Mouse (Mus musculus) limb, embryonic 12.5 days (tissue): ENCODE results near the gene Tuft1. TPM values are rescaled to one million over a fixed set of nuclear protein-coding genes. Genes with fewer than 3 reads are reported as not detected.
A peak's percentile ranks its signal among the peaks of the same experiment; 100 is the strongest.
"Not testable (repeated sequence)": the region's sequence is repeated elsewhere in the genome, so short reads cannot be mapped to it uniquely, and the experiment has no call there.

ENCODE experiments used
- ATAC-seq: fragments of 200-750 bp; cut with Nextera tagmentation; 2 replicates; pipeline ENCODE4 v1.8.0; 2017; ENCODE audit warnings: low read depth, moderate TSS enrichment; ENCODE audit not compliant: insufficient number of reproducible peaks, insufficient read depth, low FRiP score, low TSS enrichment
- H3K27ac ChIP-seq: fragments of 300-500 bp; sonication (generic); 2 replicates; pipeline ENCODE4 v1.5.1; 2016; ENCODE audit warnings: mild to moderate bottlenecking, moderate library complexity
- H3K27me3 ChIP-seq: fragments of 300-500 bp; sonication (generic); 2 replicates; pipeline ENCODE4 v1.6.1; 2016; ENCODE audit warnings: mild to moderate bottlenecking, moderate library complexity
- H3K36me3 ChIP-seq: fragments of 300-500 bp; sonication (generic); 2 replicates; pipeline ENCODE4 v1.6.1; 2016; ENCODE audit warnings: mild to moderate bottlenecking, moderate library complexity
- H3K4me1 ChIP-seq: fragments of 300-500 bp; sonication (generic); replicated peaks from 2 replicates; pipeline ENCODE4 v1.6.1; 2016
- H3K4me2 ChIP-seq: fragments of 300-500 bp; sonication (generic); 2 replicates; pipeline ENCODE4 v1.6.1; 2016; ENCODE audit warnings: mild to moderate bottlenecking, moderate library complexity
- H3K4me3 ChIP-seq: fragments of 300-500 bp; sonication (generic); replicated peaks from 2 replicates; pipeline ENCODE4 v1.5.1; 2016; ENCODE audit warnings: mild to moderate bottlenecking
- H3K9ac ChIP-seq: fragments of 300-500 bp; sonication (generic); replicated peaks from 2 replicates; pipeline ENCODE4 v1.6.1; 2016; ENCODE audit warnings: mild to moderate bottlenecking, moderate library complexity
- H3K9me3 ChIP-seq: fragments of 300-500 bp; sonication (generic); 2 replicates; pipeline ENCODE4 v1.6.1; 2016; ENCODE audit warnings: mild to moderate bottlenecking, moderate library complexity
- WGBS: fragments of 180-500 bp; shearing (Covaris S2); methylation state at CpG from one replicate; pipeline ENCODE4 v1.1.7; 2016; 5-methylcytosine and 5-hydroxymethylcytosine counted together
- polyA plus RNA-seq: library from polyadenylated mRNA; unstranded; fragments of >200 nt; fragmentation: Nextera tagmentation; extraction: Ambion mirVana; gene quantifications from 2 replicates; pipeline ENCODE4 v1.2.1, GENCODE M21; 2016

Tuft1 gene
- polyA plus RNA-seq, 1 experiment from 2014 or later: 4.3 TPM

GRCm38 (mm10) chr3:94688698-94689097, 30.0 kb upstream of the Tuft1 start:
- ATAC-seq, H3K9ac ChIP-seq: not testable (repeated sequence)
- whole genome bisulfite sequencing: 74% methylated on average over 3 of the region's 3 CpGs

GRCm38 (mm10) chr3:94685989-94686772, 27.5 kb upstream of the Tuft1 start:
- H3K4me1 ChIP-seq, H3K27me3 ChIP-seq, H3K9ac ChIP-seq, H3K9me3 ChIP-seq, H3K27ac ChIP-seq, H3K4me2 ChIP-seq, H3K36me3 ChIP-seq, ATAC-seq, H3K4me3 ChIP-seq: not testable (repeated sequence)
- WGBS: 89% methylated on average over 8 of the region's 8 CpGs

More at GRCm38 (mm10) chr3:94688698-94689097, 30.0 kb upstream of the Tuft1 start:
- H3K4me1 ChIP-seq: peaks cover 13% of the 10 kb centered on the region
- not testable (repeated sequence) for H3K36me3 ChIP-seq, H3K27me3 ChIP-seq, H3K4me3 ChIP-seq, H3K27ac ChIP-seq, H3K9me3 ChIP-seq, H3K4me2 ChIP-seq

GRCm38 (mm10) chr3:94683646-94684045, 25.0 kb upstream of the Tuft1 start:
- 78% methylated on average over 6 of the region's 6 CpGs for WGBS
- Histone ChIP-seq H3K9ac (no peak overlapping the region), H3K27me3 (no peaks in the 10 kb centered on the region), H3K36me3 (no peaks in the 10 kb centered on the region), H3K4me2 (no peak overlapping the region), H3K27ac (no peak overlapping the region), H3K9me3 (no peaks in the 10 kb centered on the region), H3K4me1 (no peaks in the 10 kb centered on the region), H3K4me3 (no peak overlapping the region)
- no peak for ATAC-seq

- Histone ChIP-seq H3K27ac (no peak overlapping the region), H3K27me3 (no peaks in the 10 kb centered on the region), H3K4me3 (no peak overlapping the region), H3K9ac (no peak overlapping the region), H3K36me3 (no peaks in the 10 kb centered on the region), H3K4me2 (no peak overlapping the region), H3K4me1 (no peaks in the 10 kb centered on the region), H3K9me3 (no peaks in the 10 kb centered on the region)
- 92% methylated on average over 16 of the region's 16 CpGs for WGBS
- ATAC-seq: no peak
Measured at GRCm38 (mm10) chr3:94680783-94681182, 22.1 kb upstream of the Tuft1 start.

- H3K4me1 ChIP-seq, H3K9me3 ChIP-seq, ATAC-seq, H3K36me3 ChIP-seq, H3K4me3 ChIP-seq, H3K27me3 ChIP-seq, H3K9ac ChIP-seq, H3K4me2 ChIP-seq, H3K27ac ChIP-seq: not testable (repeated sequence)
- 91% methylated on average over 12 of the region's 12 CpGs for WGBS
Measured at GRCm38 (mm10) chr3:94680032-94680431, 21.4 kb upstream of the Tuft1 start.

GRCm38 (mm10) chr3:94679351-94679841, 20.7 kb upstream of the Tuft1 start:
- Histone ChIP-seq H3K36me3 (no peaks in the 10 kb centered on the region), H3K4me1 (no peaks in the 10 kb centered on the region), H3K4me2 (no peak overlapping the region), H3K9me3 (no peaks in the 10 kb centered on the region), H3K27ac (no peak overlapping the region), H3K4me3 (no peak overlapping the region), H3K27me3 (no peaks in the 10 kb centered on the region), H3K9ac (no peak overlapping the region)
- ATAC-seq: no peak
- WGBS: 71% methylated on average over 8 of the region's 8 CpGs

- not testable (repeated sequence) for H3K4me1 ChIP-seq, H3K4me2 ChIP-seq, H3K27me3 ChIP-seq, H3K4me3 ChIP-seq, H3K36me3 ChIP-seq, H3K9me3 ChIP-seq, ATAC-seq, H3K27ac ChIP-seq, H3K9ac ChIP-seq
- WGBS: 80% methylated on average over 9 of the region's 9 CpGs
Measured at GRCm38 (mm10) chr3:94675101-94675500, 16.4 kb upstream of the Tuft1 start.

GRCm38 (mm10) chr3:94665896-94666295, 7.2 kb upstream of the Tuft1 start:
- not testable (repeated sequence) for H3K4me1 ChIP-seq, H3K4me2 ChIP-seq, H3K36me3 ChIP-seq, H3K27me3 ChIP-seq, ATAC-seq, H3K27ac ChIP-seq, H3K9me3 ChIP-seq, H3K4me3 ChIP-seq, H3K9ac ChIP-seq
- 32% methylated on average over 7 of the region's 7 CpGs for WGBS

- not testable (repeated sequence) for H3K4me3 ChIP-seq, ATAC-seq, H3K27me3 ChIP-seq, H3K36me3 ChIP-seq, H3K9ac ChIP-seq, H3K4me1 ChIP-seq, H3K27ac ChIP-seq, H3K4me2 ChIP-seq, H3K9me3 ChIP-seq
- WGBS: 53% methylated on average over 5 of the region's 5 CpGs
Measured at GRCm38 (mm10) chr3:94665060-94665802, 6.6 kb upstream of the Tuft1 start.

- ATAC-seq: not testable (repeated sequence)
- WGBS: 89% methylated on average over 2 of the region's 2 CpGs
Measured at GRCm38 (mm10) chr3:94660841-94661240, 2.2 kb upstream of the Tuft1 start.

GRCm38 (mm10) chr3:94659142-94659748, 573 bp upstream of the Tuft1 start:
- H3K9me3 ChIP-seq, H3K27ac ChIP-seq, H3K4me3 ChIP-seq, H3K4me1 ChIP-seq, H3K36me3 ChIP-seq, H3K9ac ChIP-seq: not testable (repeated sequence)
- WGBS: 27% methylated on average over 8 of the region's 10 CpGs
- Histone ChIP-seq H3K4me2 (peak overlapping the region; percentile 33), H3K27me3 (peaks cover 13% of the 10 kb centered on the region)
- peak; percentile 70 for ATAC-seq

More at GRCm38 (mm10) chr3:94660841-94661240, 2.2 kb upstream of the Tuft1 start:
- not testable (repeated sequence) for H3K9ac ChIP-seq, H3K36me3 ChIP-seq, H3K4me3 ChIP-seq, H3K27ac ChIP-seq, H3K4me2 ChIP-seq, H3K9me3 ChIP-seq, H3K4me1 ChIP-seq
- peaks cover 13% of the 10 kb centered on the region for H3K27me3 ChIP-seq
